Mouse (Mus musculus) bone marrow macrophage, adult 2 months (primary cell): ENCODE measurements around the gene Clint1.

Experiments
- CTCF ChIP-seq: IDR thresholded peaks from 2 replicates; pipeline ENCODE4 v1.5.1; 2012; ENCODE audit warnings: low read depth, mild to moderate bottlenecking, low read length, moderate library complexity
- POLR2A ChIP-seq: IDR thresholded peaks from 2 replicates; pipeline ENCODE4 v1.6.1; 2012; ENCODE audit warnings: mild to moderate bottlenecking, low read depth, low read length, borderline replicate concordance

DNA sequence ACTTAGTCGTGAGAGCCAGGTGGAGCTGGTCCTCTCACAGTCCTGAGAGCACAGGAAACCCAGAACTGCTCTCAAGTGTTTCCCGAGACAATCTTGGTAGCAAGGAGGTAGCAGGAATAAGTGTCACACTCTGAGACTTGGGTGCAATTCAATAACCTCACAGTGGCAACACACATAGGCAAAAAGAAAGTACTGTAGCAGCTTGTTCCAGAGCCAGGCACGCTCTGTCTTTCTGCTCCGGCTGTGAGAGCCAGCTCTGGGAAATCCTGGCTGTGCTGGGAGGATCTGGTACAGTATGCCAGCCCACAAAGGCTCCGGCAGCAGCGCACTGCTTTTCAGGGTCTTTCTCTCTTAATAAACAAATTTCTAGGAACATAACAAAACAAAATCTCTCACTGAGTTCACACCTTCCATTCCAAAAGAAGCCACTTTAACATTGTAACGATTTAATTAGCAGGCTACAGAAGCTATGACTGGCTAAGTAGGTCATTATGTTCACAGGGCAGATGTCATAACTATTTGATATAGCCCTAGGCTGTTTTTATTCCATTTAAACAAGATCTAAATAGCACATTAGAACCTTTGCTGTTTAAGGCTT is 91.4 kb downstream of the Clint1 start:
- TF ChIP-seq POLR2A (no peak), CTCF (no peak)
